Mouse (Mus musculus) MEL (cell line): ENCODE measurements around the gene Arhgef3. TPM values are rescaled to one million over a fixed set of nuclear protein-coding genes. Genes with fewer than 3 reads are reported as not detected.

Experiments
- DNase-seq: peaks from one replicate; pipeline ENCODE4 v3.0.0; 2011; ENCODE audit warnings: low read depth, low spot score
- H3K27ac ChIP-seq: 2 replicates; pipeline ENCODE4 v1.5.1; 2012; ENCODE audit warnings: low read depth, mild to moderate bottlenecking, control low read depth, low read length, moderate library complexity; ENCODE audit not compliant: control insufficient read depth
- H3K27me3 ChIP-seq, 2 experiments: fragments of 150-350 bp in 1 of 2; sonication (generic) in 1 of 2; 2 replicates each; pipeline ENCODE4 v1.6.1; 2012; ENCODE audit warnings: low read length in 2 of 2, mild to moderate bottlenecking in 2 of 2, improper control_type of control experiment in 1 of 2, moderate library complexity in 1 of 2; ENCODE audit not compliant: insufficient read depth in 2 of 2, control insufficient read depth in 1 of 2
- H3K36me3 ChIP-seq, 2 experiments: 2 replicates each; pipeline ENCODE4 v1.6.1; 2012 to 2014; ENCODE audit warnings: low read length in 2 of 2, improper control_type of control experiment in 1 of 2, inconsistent platforms in 1 of 2, mild to moderate bottlenecking in 1 of 2; ENCODE audit not compliant: insufficient read depth in 2 of 2, control insufficient read depth in 1 of 2
- H3K4me1 ChIP-seq, 2 experiments: fragments of 150-350 bp in 1 of 2; sonication (generic) in 1 of 2; 2 replicates each; pipeline ENCODE4 v1.6.1; 2012; ENCODE audit warnings: low read length in 2 of 2, improper control_type of control experiment in 1 of 2, mild to moderate bottlenecking in 1 of 2; ENCODE audit not compliant: insufficient read depth in 2 of 2, control insufficient read depth in 1 of 2
- H3K4me3 ChIP-seq, 2 experiments: fragments of 150-350 bp in 1 of 2; sonication (generic) in 1 of 2; 2 replicates each; pipeline ENCODE4 v1.5.1; 2012; ENCODE audit warnings: low read depth in 2 of 2, low read length in 2 of 2, mild to moderate bottlenecking in 2 of 2, moderate library complexity in 2 of 2, control low read depth in 1 of 2, improper control_type of control experiment in 1 of 2; ENCODE audit not compliant: control insufficient read depth in 1 of 2, insufficient read depth in 1 of 2
- H3K79me2 ChIP-seq: 2 replicates; pipeline ENCODE4 v1.6.1; 2012; ENCODE audit warnings: mild to moderate bottlenecking, low read length, moderate library complexity; ENCODE audit not compliant: control insufficient read depth, poor library complexity, insufficient read depth
- H3K9ac ChIP-seq: 2 replicates; pipeline ENCODE4 v1.6.1; 2012; ENCODE audit warnings: low read depth, mild to moderate bottlenecking, control low read depth, low read length, moderate library complexity; ENCODE audit not compliant: control insufficient read depth, poor library complexity, severe bottlenecking
- H3K9me3 ChIP-seq: fragments of 150-350 bp; sonication (generic); replicated peaks from 2 replicates; pipeline ENCODE4 v1.6.1; 2012; ENCODE audit warnings: mild to moderate bottlenecking, low read length, improper control_type of control experiment, moderate library complexity; ENCODE audit not compliant: insufficient read depth
- CHD1 ChIP-seq: IDR thresholded peaks from 2 replicates; pipeline ENCODE4 v1.6.1; 2012; ENCODE audit warnings: low read depth, mild to moderate bottlenecking, inconsistent platforms, low read length, improper control_type of control experiment
- CTCF ChIP-seq, 3 experiments: IDR thresholded peaks in 2 of 3; conservative IDR thresholded peaks in 1 of 3; 2 replicates each; pipeline ENCODE4 v1.5.1; 2011 to 2012; ENCODE audit warnings: low read length in 3 of 3, low read depth in 2 of 3, mild to moderate bottlenecking in 2 of 3, improper control_type of control experiment in 1 of 3, inconsistent platforms in 1 of 3, mixed read lengths in 1 of 3, moderate library complexity in 1 of 3; ENCODE audit not compliant: control insufficient read depth in 1 of 3, insufficient read depth in 1 of 3, poor library complexity in 1 of 3, severe bottlenecking in 1 of 3
- ELF1 ChIP-seq: IDR thresholded peaks from 2 replicates; pipeline ENCODE4 v1.6.1; 2014; ENCODE audit warnings: low read depth, mild to moderate bottlenecking, inconsistent platforms, low read length, improper control_type of control experiment, moderate library complexity
- GATA1 ChIP-seq: IDR thresholded peaks from 2 replicates; pipeline ENCODE4 v1.6.1; 2011; ENCODE audit warnings: low read depth, low read length, improper control_type of control experiment
- MYB ChIP-seq: IDR thresholded peaks from 2 replicates; pipeline ENCODE4 v1.6.1; 2011; ENCODE audit warnings: mild to moderate bottlenecking, low read depth, low read length, improper control_type of control experiment
- MYC ChIP-seq: IDR thresholded peaks from 2 replicates; pipeline ENCODE4 v1.6.1; 2011; ENCODE audit warnings: low read depth, mild to moderate bottlenecking, low read length, improper control_type of control experiment, moderate library complexity
- NRF1 ChIP-seq: IDR thresholded peaks from 2 replicates; pipeline ENCODE4 v1.6.1; 2014; ENCODE audit warnings: low read depth, mild to moderate bottlenecking, inconsistent platforms, low read length, improper control_type of control experiment, moderate library complexity; ENCODE audit not compliant: poor library complexity, insufficient read depth, severe bottlenecking
- POLR2AphosphoS2 ChIP-seq: IDR thresholded peaks from 2 replicates; pipeline ENCODE4 v1.6.1; 2011; ENCODE audit warnings: low read length, improper control_type of control experiment
- RAD21 ChIP-seq: IDR thresholded peaks from 2 replicates; pipeline ENCODE4 v1.6.1; 2011; ENCODE audit warnings: mild to moderate bottlenecking, low read depth, low read length, improper control_type of control experiment
- SMC3 ChIP-seq: IDR thresholded peaks from 2 replicates; pipeline ENCODE4 v1.6.1; 2011; ENCODE audit warnings: low read depth, low read length, improper control_type of control experiment
- TBP ChIP-seq: IDR thresholded peaks from 2 replicates; pipeline ENCODE4 v1.8.0; 2011; ENCODE audit warnings: low read depth, low read length, improper control_type of control experiment
- TCF12 ChIP-seq: IDR thresholded peaks from 2 replicates; pipeline ENCODE4 v1.6.1; 2014; ENCODE audit warnings: low read depth, mild to moderate bottlenecking, inconsistent platforms, low read length, improper control_type of control experiment, moderate library complexity
- UBTF ChIP-seq: IDR thresholded peaks from 2 replicates; pipeline ENCODE4 v1.6.1; 2012; ENCODE audit warnings: low read depth, mild to moderate bottlenecking, inconsistent platforms, low read length, improper control_type of control experiment, moderate library complexity, borderline replicate concordance; ENCODE audit not compliant: insufficient read depth
- USF1 ChIP-seq: IDR thresholded peaks from 2 replicates; pipeline ENCODE4 v1.6.1; 2014; ENCODE audit warnings: low read depth, mild to moderate bottlenecking, inconsistent platforms, low read length, improper control_type of control experiment, moderate library complexity
- ZMIZ1 ChIP-seq: IDR thresholded peaks from 2 replicates; pipeline ENCODE4 v1.6.1; 2012; ENCODE audit warnings: low read depth, mild to moderate bottlenecking, inconsistent platforms, low read length, improper control_type of control experiment, moderate library complexity
- polyA plus RNA-seq, 2 experiments: library from polyadenylated mRNA; stranded (reverse) in 1 of 2; unstranded in 1 of 2; fragments of >175 nt in 1 of 2; fragments of >200 nt in 1 of 2; gene quantifications; 2 replicates each; pipeline versions ENCODE4 v1.2.1 to v1.2.4; 2012; ENCODE audit warnings: low replicate concordance in 2 of 2, low read depth in 1 of 2; ENCODE audit not compliant: insufficient read length in 2 of 2, insufficient read depth in 1 of 2, missing spikeins in 1 of 2
- total RNA-seq: library from RNA; depleted of rRNA; stranded (reverse); fragments of 300-350 nt; gene quantifications from 2 replicates; pipeline ENCODE4 v1.2.3, GENCODE M21; 2012

Arhgef3 gene
- total and polyA plus RNA-seq, 3 experiments, result 2.1 to 2.7 TPM; not detected in 1

GRCm38 (mm10) chr14:27292101-27292500, 177.4 kb downstream of the Arhgef3 start:
- no peak for DNase-seq
- no peak overlapping the region for H3K4me3 ChIP-seq
- peaks cover 5 to 6% of the 10 kb centered on the region in 2 experiments for H3K27me3 ChIP-seq
- H3K79me2 ChIP-seq, result no peaks in the 10 kb centered on the region
- TF ChIP-seq MYC (no peak), GATA1 (no peak), POLR2AphosphoS2 (no peak), MYB (no peak), TCF12 (no peak), UBTF (no peak), CHD1 (no peak), RAD21 (no peak), ELF1 (no peak), CTCF (IDR thresholded peaks at IDR 0.05 in 2 of 3, conservative IDR thresholded peaks at IDR 0.05 in 1 of 3; ENCODE audit: control insufficient read depth in 1 of 3, insufficient read depth in 1 of 3, low read depth in 2 of 3, low read length in 3 of 3, poor library complexity in 1 of 3, severe bottlenecking in 1 of 3) (no peak), NRF1 (no peak), SMC3 (no peak)
- H3K9ac ChIP-seq, result no peak overlapping the region
- no peaks in the 10 kb centered on the region for H3K36me3 ChIP-seq
- H3K4me1 ChIP-seq, result no peaks in the 10 kb centered on the region
- no peak overlapping the region for H3K27ac ChIP-seq
- H3K9me3 ChIP-seq, result no peaks in the 10 kb centered on the region

DNA sequence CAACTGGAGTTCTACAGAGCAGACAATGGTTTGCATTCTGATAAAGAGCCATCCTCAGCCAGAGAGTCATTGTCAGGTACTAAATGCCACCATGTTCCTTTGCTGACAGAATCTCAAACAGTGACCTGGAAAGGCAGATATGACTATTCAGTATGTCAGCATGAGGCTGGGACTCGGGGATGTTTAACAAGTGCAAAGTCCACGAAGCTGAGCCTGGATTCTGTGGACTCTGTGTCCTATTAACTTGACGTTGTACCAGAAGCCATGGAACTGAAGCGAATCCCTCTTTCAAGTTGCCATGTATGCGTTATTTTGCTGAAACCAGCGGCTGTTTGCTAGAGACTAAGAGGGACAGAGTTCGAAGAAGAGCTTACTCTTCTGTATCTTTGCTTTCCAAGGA, 181.1 kb downstream of the Arhgef3 start:
- Histone ChIP-seq H3K4me3 (no peak overlapping the region), H3K9me3 (no peaks in the 10 kb centered on the region), H3K79me2 (no peaks in the 10 kb centered on the region), H3K4me1 (no peaks in the 10 kb centered on the region), H3K9ac (no peak overlapping the region), H3K27me3 (peaks cover 10 to 11% of the 10 kb centered on the region in 2 experiments), H3K27ac (no peak overlapping the region), H3K36me3 (no peaks in the 10 kb centered on the region)
- no peak for TF ChIP-seq CHD1
- DNase-seq, result no peak

DNA sequence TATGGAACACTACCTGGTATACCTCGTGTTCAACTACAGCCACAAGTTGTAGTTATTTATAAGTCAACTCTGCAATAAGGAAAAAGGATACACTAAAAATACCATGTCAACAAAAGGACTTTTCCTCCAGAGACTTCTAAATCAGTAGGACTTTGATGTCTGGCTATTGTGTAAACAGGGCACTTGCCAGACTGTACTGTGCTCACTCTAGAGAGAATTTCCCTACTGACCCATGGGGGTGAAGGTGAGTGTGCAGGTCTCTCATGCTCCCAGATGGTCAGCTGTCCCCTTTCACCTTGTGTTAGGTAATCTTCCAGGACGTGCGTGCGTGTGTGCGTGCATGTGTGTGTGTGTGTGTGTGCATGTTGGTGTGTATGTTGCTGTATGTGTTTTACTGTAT, 182.3 kb downstream of the Arhgef3 start:
- H3K4me1 ChIP-seq, result no peaks in the 10 kb centered on the region
- no peaks in the 10 kb centered on the region for H3K36me3 ChIP-seq
- TF ChIP-seq USF1, result no peak
- TF ChIP-seq ZMIZ1, result no peak
- no peak for TF ChIP-seq TBP
- H3K27me3 ChIP-seq, result peaks cover 10 to 11% of the 10 kb centered on the region in 2 experiments
- H3K9ac ChIP-seq, result no peak overlapping the region
- no peaks in the 10 kb centered on the region for H3K9me3 ChIP-seq
- H3K4me3 ChIP-seq, result no peak overlapping the region
- no peaks in the 10 kb centered on the region for H3K79me2 ChIP-seq
- no peak for DNase-seq
- no peak overlapping the region for H3K27ac ChIP-seq
